Mouse (Mus musculus) olfactory bulb, adult 2 months (tissue): Measurements from ENCODE around the gene Nfe2.

Source experiments
- CTCF ChIP-seq: fragments of 200-500 bp; IDR thresholded peaks from 2 replicates; pipeline ENCODE4 v1.5.1; 2012; ENCODE audit warnings: low read depth, mild to moderate bottlenecking, low read length, moderate library complexity; ENCODE audit not compliant: insufficient read depth
- POLR2A ChIP-seq: fragments of 200-500 bp; IDR thresholded peaks from 2 replicates; pipeline ENCODE4 v1.6.1; 2012; ENCODE audit warnings: mild to moderate bottlenecking, low read depth, low read length, moderate library complexity; ENCODE audit not compliant: insufficient read depth

GRCm38 (mm10) chr15:103220785-103221184, 37.4 kb downstream of the Nfe2 start:
- TF ChIP-seq CTCF (no peak), POLR2A (no peak)
